Mouse (Mus musculus): ENCODE measurements around the gene Gstt4. TPM values are rescaled to one million over a fixed set of nuclear protein-coding genes. Genes with fewer than 3 reads are reported as not detected.

Gene Gstt4
- polyA plus RNA-seq, 1 experiment from 2014 or later, result not detected

DNA sequence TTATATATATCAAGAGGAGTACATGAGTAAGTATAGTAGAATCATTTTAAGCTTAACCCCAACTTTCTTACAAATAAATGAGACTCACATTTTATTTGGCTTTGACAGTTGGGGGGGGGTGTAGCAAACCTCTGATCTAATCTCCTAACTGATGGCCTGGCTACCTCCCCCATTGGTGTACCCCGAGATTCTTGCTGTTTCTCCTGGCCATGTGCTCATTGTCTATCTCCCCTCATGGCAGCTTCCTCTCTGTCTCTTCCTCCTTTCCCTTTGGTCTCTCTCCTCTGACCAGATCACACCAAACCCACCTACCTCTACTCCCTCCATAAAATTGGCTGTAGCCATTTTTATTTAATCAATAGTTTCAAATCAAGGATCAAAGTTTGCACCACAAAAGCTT, 1.4 kb upstream of the Gstt4 start:
- Histone ChIP-seq H3K4me2 (ENCODE audit: low read length) (no peak overlapping the region), H3K4me1 (ENCODE audit: control insufficient read depth, insufficient read depth, low read length) (no peaks in the 10 kb centered on the region), H3K4me3 (replicated peaks; ENCODE audit: low read depth, low read length) (no peak overlapping the region), H3K9ac (replicated peaks; ENCODE audit: low read length) (no peak overlapping the region), H3K9me3 (ENCODE audit: control insufficient read depth, low read length) (no peaks in the 10 kb centered on the region), H3K27me3 (ENCODE audit: control insufficient read depth, insufficient read depth, low read length) (no peaks in the 10 kb centered on the region), H3K36me3 (ENCODE audit: control insufficient read depth, insufficient read depth, low read length) (no peaks in the 10 kb centered on the region), H3K27ac (replicated peaks; ENCODE audit: low read depth, low read length) (no peak overlapping the region)
- no peak for DNase-seq
- ATAC-seq (ENCODE audit: low FRiP score, low TSS enrichment), result no peak
- WGBS, result 93% methylated on average over 1 of the region's 1 CpGs

DNA sequence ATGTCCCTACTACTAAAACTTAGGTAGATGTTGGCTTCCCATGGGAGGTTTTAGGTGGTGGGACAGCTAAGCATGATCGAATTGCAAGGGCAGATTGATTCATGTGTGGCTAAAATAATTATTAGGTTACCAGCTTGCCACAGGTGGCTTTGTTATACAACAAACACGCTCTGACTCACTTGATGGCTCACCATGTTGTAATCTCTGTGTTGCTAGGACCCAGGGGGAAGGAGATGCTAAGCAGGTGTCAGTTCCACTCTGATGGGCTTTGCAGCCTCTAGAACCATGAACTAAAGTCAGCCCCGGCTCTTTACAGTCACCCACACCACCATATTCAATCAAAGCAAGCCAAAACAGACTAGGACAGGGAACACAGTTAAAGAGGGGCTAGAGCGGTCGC, 2.5 kb downstream of the Gstt4 start:
- 87% methylated on average over 5 of the region's 5 CpGs for WGBS
- no peaks in the 10 kb centered on the region for H3K4me1 ChIP-seq (ENCODE audit: control insufficient read depth, insufficient read depth, low read length)

GRCm38 (mm10) chr10:75818641-75819040, 3.7 kb downstream of the Gstt4 start:
- 63% methylated on average over 10 of the region's 10 CpGs for WGBS
- ATAC-seq (ENCODE audit: low FRiP score, low TSS enrichment), result no peak

More for the DNA sequence above, 2.5 kb downstream of the Gstt4 start:
- no peak for ATAC-seq (ENCODE audit: low FRiP score, low TSS enrichment)
- no peak overlapping the region for H3K27ac ChIP-seq (replicated peaks; ENCODE audit: low read depth, low read length)
- H3K36me3 ChIP-seq (ENCODE audit: control insufficient read depth, insufficient read depth, low read length), result no peaks in the 10 kb centered on the region
- no peak overlapping the region for H3K4me3 ChIP-seq (replicated peaks; ENCODE audit: low read depth, low read length)
- DNase-seq, result no peak
- no peak overlapping the region for H3K9ac ChIP-seq (replicated peaks; ENCODE audit: low read length)
- no peaks in the 10 kb centered on the region for H3K27me3 ChIP-seq (ENCODE audit: control insufficient read depth, insufficient read depth, low read length)
- H3K9me3 ChIP-seq (ENCODE audit: control insufficient read depth, low read length), result no peaks in the 10 kb centered on the region
- no peak overlapping the region for H3K4me2 ChIP-seq (ENCODE audit: low read length)

GRCm38 (mm10) chr10:75804217-75804616, 18.1 kb downstream of the Gstt4 start:
- Histone ChIP-seq H3K4me2 (ENCODE audit: low read length) (no peak overlapping the region), H3K27me3 (ENCODE audit: control insufficient read depth, insufficient read depth, low read length) (no peaks in the 10 kb centered on the region), H3K36me3 (ENCODE audit: control insufficient read depth, insufficient read depth, low read length) (no peaks in the 10 kb centered on the region), H3K27ac (replicated peaks; ENCODE audit: low read depth, low read length) (no peak overlapping the region), H3K9me3 (ENCODE audit: control insufficient read depth, low read length) (no peaks in the 10 kb centered on the region), H3K9ac (replicated peaks; ENCODE audit: low read length) (no peak overlapping the region), H3K4me3 (replicated peaks; ENCODE audit: low read depth, low read length) (no peak overlapping the region), H3K4me1 (ENCODE audit: control insufficient read depth, insufficient read depth, low read length) (no peaks in the 10 kb centered on the region)
- 76% methylated on average over 2 of the region's 2 CpGs for WGBS
- ATAC-seq (ENCODE audit: low FRiP score, low TSS enrichment), result no peak
- DNase-seq, result no peak

More at GRCm38 (mm10) chr10:75818641-75819040, 3.7 kb downstream of the Gstt4 start:
- Histone ChIP-seq H3K9ac (replicated peaks; ENCODE audit: low read length) (no peak overlapping the region), H3K36me3 (ENCODE audit: control insufficient read depth, insufficient read depth, low read length) (no peaks in the 10 kb centered on the region), H3K9me3 (ENCODE audit: control insufficient read depth, low read length) (no peaks in the 10 kb centered on the region), H3K4me3 (replicated peaks; ENCODE audit: low read depth, low read length) (no peak overlapping the region), H3K27me3 (ENCODE audit: control insufficient read depth, insufficient read depth, low read length) (no peaks in the 10 kb centered on the region), H3K4me1 (ENCODE audit: control insufficient read depth, insufficient read depth, low read length) (no peaks in the 10 kb centered on the region), H3K27ac (replicated peaks; ENCODE audit: low read depth, low read length) (no peak overlapping the region), H3K4me2 (ENCODE audit: low read length) (no peak overlapping the region)
- DNase-seq, result no peak

- 0 out of 2 replicates have a peak, but pooled peaks cover 5% of the 10 kb centered on the region for H3K27me3 ChIP-seq (ENCODE audit: control insufficient read depth, insufficient read depth, low read length)
- no peak within 1 kb of the TSS for H3K27ac ChIP-seq (replicated peaks; ENCODE audit: low read depth, low read length)
- DNase-seq (peak; percentile 68), ATAC-seq (ENCODE audit: low FRiP score, low TSS enrichment) (no peak)
- WGBS, result 1% methylated on average over 18 of the region's 18 CpGs
- H3K4me2 ChIP-seq (ENCODE audit: low read length), result peak within 1 kb of the TSS; percentile 62
- H3K4me3 ChIP-seq (replicated peaks; ENCODE audit: low read depth, low read length), result peak within 1 kb of the TSS; percentile 29
- peak within 1 kb of the TSS; percentile 46; the same call in 1 of the 2 replicates for H3K9ac ChIP-seq (replicated peaks; ENCODE audit: low read length)
- H3K4me1 ChIP-seq (ENCODE audit: control insufficient read depth, insufficient read depth, low read length), result peaks cover 10% of the 10 kb centered on the region; the same call in 1 of the 2 replicates
- no peaks in the 10 kb centered on the region for H3K36me3 ChIP-seq (ENCODE audit: control insufficient read depth, insufficient read depth, low read length)
- H3K9me3 ChIP-seq (ENCODE audit: control insufficient read depth, low read length), result no peaks in the 10 kb centered on the region
Observed at GRCm38 (mm10) chr10:75798176-75798696, 24.1 kb downstream of the Gstt4 start, which contains the start of gene Gstt1. Gene Gstt1, minus strand, starts transcription at chr10:75798584.

- peak; percentile 60 for DNase-seq
- peaks cover 10% of the 10 kb centered on the region; the same call in 1 of the 2 replicates for H3K4me1 ChIP-seq (ENCODE audit: control insufficient read depth, insufficient read depth, low read length)
- WGBS, result under 1% methylated on average over 12 of the region's 12 CpGs
- peak; percentile 57; the same call in 1 of the 2 replicates for ATAC-seq (ENCODE audit: low FRiP score, low TSS enrichment)
- H3K27me3 ChIP-seq (ENCODE audit: control insufficient read depth, insufficient read depth, low read length), result 0 out of 2 replicates have a peak, but pooled peaks cover 5% of the 10 kb centered on the region
- peak overlapping the region; percentile 29 for H3K4me3 ChIP-seq (replicated peaks; ENCODE audit: low read depth, low read length)
- no peaks in the 10 kb centered on the region for H3K9me3 ChIP-seq (ENCODE audit: control insufficient read depth, low read length)
- H3K36me3 ChIP-seq (ENCODE audit: control insufficient read depth, insufficient read depth, low read length), result no peaks in the 10 kb centered on the region
- H3K27ac ChIP-seq (replicated peaks; ENCODE audit: low read depth, low read length), result no peak overlapping the region
- peak overlapping the region; percentile 62 for H3K4me2 ChIP-seq (ENCODE audit: low read length)
- peak overlapping the region; percentile 46; the same call in 1 of the 2 replicates for H3K9ac ChIP-seq (replicated peaks; ENCODE audit: low read length)
Observed at GRCm38 (mm10) chr10:75797619-75798175, 24.6 kb downstream of the Gstt4 start.

DNA sequence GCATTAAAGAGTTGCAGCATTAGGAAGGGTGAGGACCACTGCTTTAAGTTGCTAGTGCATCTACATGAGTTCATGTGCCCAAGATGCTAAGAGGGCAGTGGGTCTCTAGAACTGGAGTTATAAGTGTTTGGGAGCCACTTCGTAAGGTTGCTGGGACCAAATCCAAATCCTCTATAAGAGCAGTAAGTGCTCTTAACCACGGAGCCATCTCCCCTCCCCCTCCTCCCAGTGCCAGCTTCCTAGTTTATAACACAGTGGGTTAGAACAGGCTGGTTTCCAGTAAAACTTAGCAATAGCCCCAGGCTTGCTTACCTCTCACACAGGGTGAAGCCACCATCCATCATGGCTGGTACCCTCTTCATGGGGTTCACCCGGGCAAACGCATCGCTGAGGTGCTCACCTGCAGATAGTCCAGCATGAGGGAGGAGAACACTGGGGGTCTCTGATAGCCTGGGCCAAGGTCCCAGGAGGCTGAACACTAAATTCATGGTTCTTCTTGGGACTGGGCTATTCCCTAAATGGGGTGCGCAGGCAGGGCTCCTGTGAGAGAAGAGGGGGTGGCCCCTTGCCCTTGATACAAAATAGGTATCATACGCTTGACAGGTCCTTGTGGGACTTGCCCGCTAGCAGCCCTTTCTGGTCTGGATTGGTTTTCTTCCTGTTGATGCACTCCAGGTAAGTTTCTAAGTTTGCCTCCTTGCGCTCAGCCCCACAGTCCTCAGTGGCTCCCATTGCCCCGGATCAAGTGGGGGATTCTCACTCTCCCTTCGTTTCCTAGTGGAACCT, 25.4 kb downstream of the Gstt4 start:
- Histone ChIP-seq H3K4me3 (replicated peaks; ENCODE audit: low read depth, low read length) (peak overlapping the region; percentile 29; the same call in 1 of the 2 replicates), H3K4me2 (ENCODE audit: low read length) (peak overlapping the region; percentile 62), H3K27ac (replicated peaks; ENCODE audit: low read depth, low read length) (no peak overlapping the region), H3K9me3 (ENCODE audit: control insufficient read depth, low read length) (no peaks in the 10 kb centered on the region), H3K9ac (replicated peaks; ENCODE audit: low read length) (peak overlapping the region; percentile 46; the same call in 1 of the 2 replicates), H3K4me1 (ENCODE audit: control insufficient read depth, insufficient read depth, low read length) (peaks cover 10% of the 10 kb centered on the region; the same call in 1 of the 2 replicates), H3K36me3 (ENCODE audit: control insufficient read depth, insufficient read depth, low read length) (no peaks in the 10 kb centered on the region), H3K27me3 (ENCODE audit: control insufficient read depth, insufficient read depth, low read length) (0 out of 2 replicates have a peak, but pooled peaks cover 5% of the 10 kb centered on the region)
- ATAC-seq (ENCODE audit: low FRiP score, low TSS enrichment) (no peak), DNase-seq (no peak)
- WGBS, result 48% methylated on average over 11 of the region's 11 CpGs

DNA sequence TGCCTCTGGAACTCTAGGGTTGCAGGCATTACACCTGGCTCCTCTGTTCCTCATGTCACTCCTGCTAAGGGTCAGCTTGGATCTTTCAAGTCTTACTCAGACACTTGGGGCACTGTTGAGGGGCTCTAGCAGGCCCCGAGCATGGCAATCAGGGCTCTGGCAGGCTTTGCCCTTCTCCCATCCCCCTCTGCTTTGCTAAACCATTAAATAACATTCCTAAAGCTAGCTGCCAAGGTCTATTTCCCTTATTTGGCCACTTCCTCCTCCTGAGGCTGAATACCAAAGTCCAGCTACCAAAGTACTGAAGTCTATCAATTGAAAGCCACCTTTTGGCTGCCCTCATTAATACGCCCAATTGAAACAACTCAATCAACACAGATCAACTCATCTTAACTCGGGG, 27.5 kb downstream of the Gstt4 start:
- Histone ChIP-seq H3K4me3 (replicated peaks; ENCODE audit: low read depth, low read length) (no peak overlapping the region), H3K27me3 (ENCODE audit: control insufficient read depth, insufficient read depth, low read length) (0 out of 2 replicates have a peak, but pooled peaks cover 5% of the 10 kb centered on the region), H3K4me1 (ENCODE audit: control insufficient read depth, insufficient read depth, low read length) (peaks cover 10% of the 10 kb centered on the region; the same call in 1 of the 2 replicates), H3K27ac (replicated peaks; ENCODE audit: low read depth, low read length) (no peak overlapping the region), H3K4me2 (ENCODE audit: low read length) (no peak overlapping the region), H3K9me3 (ENCODE audit: control insufficient read depth, low read length) (no peaks in the 10 kb centered on the region), H3K9ac (replicated peaks; ENCODE audit: low read length) (no peak overlapping the region), H3K36me3 (ENCODE audit: control insufficient read depth, insufficient read depth, low read length) (no peaks in the 10 kb centered on the region)
- DNase-seq (no peak), ATAC-seq (ENCODE audit: low FRiP score, low TSS enrichment) (no peak)
- WGBS, result 29% methylated on average over 3 of the region's 3 CpGs
